Mouse (Mus musculus) bone marrow, adult 2 months (tissue): ENCODE data around the gene Sec16a. TPM values are rescaled to one million over a fixed set of nuclear protein-coding genes. Genes with fewer than 3 reads are reported as not detected.

Experiments used
- H3K27ac ChIP-seq: fragments of 200-500 bp; 2 replicates; pipeline ENCODE4 v1.5.1; 2012; ENCODE audit warnings: low read depth, mild to moderate bottlenecking, control low read depth, inconsistent platforms, low read length; ENCODE audit not compliant: control insufficient read depth, poor library complexity, insufficient read depth
- H3K4me1 ChIP-seq: fragments of 200-500 bp; 2 replicates; pipeline ENCODE4 v1.6.1; 2011; ENCODE audit warnings: low read length; ENCODE audit not compliant: control insufficient read depth, insufficient read depth
- H3K4me3 ChIP-seq: fragments of 200-500 bp; replicated peaks from 2 replicates; pipeline ENCODE3; 2011; ENCODE audit warnings: mild to moderate bottlenecking, low read depth, low read length, control low read depth; ENCODE audit not compliant: control insufficient read depth
- CTCF ChIP-seq: fragments of 200-500 bp; IDR thresholded peaks from 2 replicates; pipeline ENCODE4 v1.5.1; 2011; ENCODE audit warnings: low read length, control low read depth; ENCODE audit not compliant: control insufficient read depth, insufficient read depth
- POLR2A ChIP-seq: fragments of 200-500 bp; IDR thresholded peaks from 2 replicates; pipeline ENCODE4 v1.6.1; 2011; ENCODE audit warnings: low read depth, mild to moderate bottlenecking, control low read depth, low read length, borderline replicate concordance; ENCODE audit not compliant: control insufficient read depth
- WGBS: fragments of 180-500 bp; shearing (Covaris S2); methylation state at CpG from one replicate; pipeline ENCODE4 v1.1.7; 2018; 5-methylcytosine and 5-hydroxymethylcytosine counted together
- polyA plus RNA-seq: library from polyadenylated mRNA; stranded (reverse); fragments of >200 nt; gene quantifications from 2 replicates; pipeline ENCODE4 v1.2.4, GENCODE M21; 2011; ENCODE audit warnings: low replicate concordance; ENCODE audit not compliant: missing spikeins, insufficient read depth, insufficient read length

Sec16a gene
- polyA plus RNA-seq, 1 experiment = 30.1 TPM

GRCm38 (mm10) chr2:26417066-26417465 is 27.9 kb downstream of the Sec16a start:
- Histone ChIP-seq H3K27ac (no peak overlapping the region), H3K4me3 (no peak overlapping the region), H3K4me1 (no peaks in the 10 kb centered on the region)
- no peak for TF ChIP-seq CTCF
- no peak for TF ChIP-seq POLR2A

GRCm38 (mm10) chr2:26410931-26411411 is 34.0 kb downstream of the Sec16a start:
- Histone ChIP-seq H3K4me1 (peaks cover 4% of the 10 kb centered on the region), H3K4me3 (no peak overlapping the region), H3K27ac (no peak overlapping the region)
- 66% methylated on average over 5 of the region's 5 CpGs for WGBS
- TF ChIP-seq POLR2A (no peak), CTCF (no peak)

DNA sequence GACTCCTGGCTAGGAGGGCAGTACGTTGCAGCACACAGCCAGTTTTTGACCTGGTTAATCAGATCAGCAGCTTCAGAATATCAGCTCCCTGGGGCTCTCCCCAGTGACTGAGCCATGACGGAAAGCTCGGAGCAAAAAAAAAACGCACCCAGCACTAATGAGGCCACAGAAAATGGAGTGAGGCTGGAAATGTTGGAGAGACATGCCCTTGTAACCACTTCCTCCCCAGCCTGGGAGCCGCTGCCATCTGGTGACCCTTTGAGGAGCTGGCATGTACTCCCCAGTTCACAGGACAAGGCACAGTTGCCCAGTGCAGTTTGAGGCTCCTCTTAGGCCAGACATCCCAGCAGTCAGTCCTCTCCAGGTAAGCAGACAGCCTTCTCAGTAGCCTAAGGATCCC is 34.9 kb downstream of the Sec16a start:
- no peak for TF ChIP-seq POLR2A
- TF ChIP-seq CTCF = no peak
- Histone ChIP-seq H3K4me3 (no peak overlapping the region), H3K4me1 (peaks cover 4% of the 10 kb centered on the region), H3K27ac (no peak overlapping the region)
- WGBS = 66% methylated on average over 5 of the region's 5 CpGs

GRCm38 (mm10) chr2:26409362-26409761 is 35.7 kb downstream of the Sec16a start:
- 54% methylated on average over 3 of the region's 3 CpGs for WGBS
- Histone ChIP-seq H3K4me1 (peaks cover 4% of the 10 kb centered on the region), H3K4me3 (no peak overlapping the region), H3K27ac (peak overlapping the region; percentile 15; the same call in 1 of the 2 replicates)
- TF ChIP-seq POLR2A (no peak), CTCF (no peak)

DNA sequence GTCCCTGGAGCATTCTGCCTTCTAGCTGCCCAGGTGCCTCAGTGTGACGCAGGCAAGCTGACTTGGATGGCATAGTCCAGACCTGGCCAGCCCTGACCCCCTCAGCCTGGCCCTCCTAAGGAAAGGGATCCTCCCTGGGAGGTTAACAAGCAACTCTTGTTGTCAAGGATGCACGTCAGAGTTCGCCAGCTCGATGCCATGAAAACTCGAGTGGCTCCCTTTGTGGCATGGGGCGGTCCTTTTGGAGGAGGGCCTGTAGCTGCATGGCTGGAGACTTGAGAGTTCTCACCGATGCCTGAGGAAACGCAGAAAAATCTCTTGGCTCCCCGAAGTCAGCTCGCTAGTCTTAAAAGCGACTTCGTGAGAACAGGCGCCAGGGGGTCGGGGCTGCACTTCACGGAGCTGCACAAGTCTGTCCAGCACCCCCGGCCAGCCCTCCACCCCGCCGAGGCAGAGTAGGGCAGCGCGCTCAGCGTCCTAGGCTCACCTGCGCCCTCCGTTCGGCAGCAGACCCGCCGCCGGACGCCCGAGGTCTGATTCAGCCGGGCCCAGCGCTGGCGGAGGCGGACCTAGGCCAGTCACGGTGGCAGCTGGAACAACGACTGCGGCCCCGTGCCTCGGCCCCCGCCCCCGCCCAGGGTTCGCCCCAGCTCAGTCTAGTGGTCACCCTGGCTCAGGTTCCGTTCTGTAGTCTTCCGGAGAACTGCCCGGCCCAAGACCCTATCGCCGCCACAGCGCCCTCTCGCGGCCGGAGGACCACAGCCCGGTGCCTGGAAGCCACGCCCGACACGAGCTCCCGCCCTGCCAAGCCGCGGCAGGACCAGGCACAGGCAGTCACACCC is 36.3 kb downstream of the Sec16a start, which contains the start of gene Inpp5e:
Gene Inpp5e (minus strand): TSS at position 689 of the 842 bp plus-strand sequence.
- H3K4me1 ChIP-seq = peaks cover 4% of the 10 kb centered on the region

DNA sequence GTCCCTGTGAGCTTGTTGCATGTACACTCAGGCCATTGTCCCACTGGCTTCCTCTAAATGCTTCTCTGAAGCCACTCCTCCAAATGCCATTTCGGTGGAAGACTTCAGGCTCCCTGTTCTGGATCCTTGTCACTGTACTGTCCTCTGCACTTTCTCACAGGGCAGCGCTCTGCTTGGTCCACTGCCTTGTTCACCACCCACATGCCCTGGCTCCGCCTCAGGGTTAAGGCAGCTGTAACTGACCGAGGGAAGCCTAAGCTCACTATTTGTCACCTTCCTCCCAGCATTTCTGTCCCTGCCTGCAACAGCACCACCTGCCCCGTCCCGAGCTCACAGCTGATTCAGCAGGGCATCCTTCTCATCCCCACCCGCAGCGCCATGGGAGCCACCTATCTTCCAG is 41.7 kb downstream of the Sec16a start:
- Histone ChIP-seq H3K4me1 (peaks cover 3% of the 10 kb centered on the region), H3K4me3 (no peak overlapping the region), H3K27ac (no peak overlapping the region)
- TF ChIP-seq CTCF (no peak), POLR2A (no peak)
- 92% methylated on average over 8 of the region's 8 CpGs for WGBS

More for the DNA sequence above, 36.3 kb downstream of the Sec16a start, which contains the start of gene Inpp5e:
- H3K4me3 ChIP-seq = peak within 1 kb of the TSS; percentile 71
- WGBS = 1% methylated on average over 57 of the region's 57 CpGs
- peak; percentile 94 for TF ChIP-seq CTCF
- peak; percentile 68; the same call in 1 of the 2 replicates for TF ChIP-seq POLR2A
- H3K27ac ChIP-seq = peak within 1 kb of the TSS; percentile 62

DNA sequence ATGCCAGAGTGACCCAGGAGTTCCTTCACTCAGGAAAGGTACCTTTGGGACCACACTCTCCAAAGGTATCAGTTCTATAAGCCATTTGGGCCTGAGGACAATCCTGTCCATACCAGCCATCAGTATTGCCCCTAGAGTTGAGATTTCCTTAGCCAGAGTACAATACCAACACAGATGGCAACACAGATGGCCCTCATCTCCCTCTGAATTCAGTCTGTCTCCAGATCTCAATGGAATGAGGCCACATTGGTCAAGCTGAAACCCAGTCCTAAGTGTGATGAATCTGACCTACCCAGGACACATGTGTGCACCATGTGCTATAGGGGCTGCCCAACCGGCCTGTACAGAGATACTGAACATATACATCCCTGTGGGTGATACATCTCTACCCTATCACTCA is 42.8 kb downstream of the Sec16a start:
- no peaks in the 10 kb centered on the region for H3K4me1 ChIP-seq
- WGBS = 97% methylated on average over 1 of the region's 1 CpGs
- TF ChIP-seq CTCF (no peak), POLR2A (no peak)
- no peak overlapping the region for H3K27ac ChIP-seq
- H3K4me3 ChIP-seq = no peak overlapping the region

- H3K27ac ChIP-seq = no peak overlapping the region
- WGBS = 89% methylated on average over 4 of the region's 4 CpGs
- H3K4me3 ChIP-seq = no peak overlapping the region
- TF ChIP-seq CTCF (no peak), POLR2A (no peak)
- H3K4me1 ChIP-seq = no peaks in the 10 kb centered on the region
Measured at GRCm38 (mm10) chr2:26401023-26401422, 44.0 kb downstream of the Sec16a start.
